Mouse (Mus musculus) kidney, postnatal 0 days (tissue): ENCODE data around the gene Abcg3. TPM values are rescaled to one million over a fixed set of nuclear protein-coding genes. Genes with fewer than 3 reads are reported as not detected.
A peak's percentile ranks its signal among the peaks of the same experiment; 100 is the strongest.

Source experiments
- ATAC-seq: fragments of 200-750 bp; cut with Nextera tagmentation; replicated peaks from 2 replicates; pipeline ENCODE4 v1.8.0; 2017; ENCODE audit warnings: low read depth, moderate number of reproducible peaks, moderate TSS enrichment, moderate library complexity; ENCODE audit not compliant: low FRiP score
- DNase-seq: peaks from one replicate; pipeline ENCODE4 v3.0.0-alpha.2; 2016; ENCODE audit warnings: low spot score
- H3K27ac ChIP-seq: fragments of 300-500 bp; sonication (generic); 2 replicates; pipeline ENCODE4 v1.5.1; 2014; ENCODE audit warnings: mild to moderate bottlenecking
- H3K27me3 ChIP-seq: fragments of 300-500 bp; sonication (generic); 2 replicates; pipeline ENCODE4 v1.6.1; 2014; ENCODE audit warnings: low read length, mixed read lengths; ENCODE audit not compliant: insufficient read depth
- H3K36me3 ChIP-seq: fragments of 300-500 bp; sonication (generic); 2 replicates; pipeline ENCODE4 v1.6.1; 2014; ENCODE audit warnings: low read length, mixed read lengths; ENCODE audit not compliant: insufficient read depth
- H3K4me1 ChIP-seq: fragments of 300-500 bp; sonication (generic); replicated peaks from 2 replicates; pipeline ENCODE4 v1.6.1; 2014; ENCODE audit warnings: antibody characterized with exemption, low read length, mixed read lengths; ENCODE audit not compliant: insufficient read depth
- H3K4me2 ChIP-seq: fragments of 300-500 bp; sonication (generic); 2 replicates; pipeline ENCODE4 v1.6.1; 2014; ENCODE audit warnings: mild to moderate bottlenecking, low read length, moderate library complexity, mixed read lengths
- H3K4me3 ChIP-seq: fragments of 300-500 bp; sonication (generic); replicated peaks from 2 replicates; pipeline ENCODE4 v1.5.1; 2014; ENCODE audit warnings: low read depth, low read length
- H3K9ac ChIP-seq: fragments of 300-500 bp; sonication (generic); 2 replicates; pipeline ENCODE4 v1.6.1; 2014; ENCODE audit warnings: low read depth, low read length
- H3K9me3 ChIP-seq: fragments of 300-500 bp; sonication (generic); replicated peaks from 2 replicates; pipeline ENCODE4 v1.6.1; 2016; ENCODE audit warnings: low read length, inconsistent platforms, mixed read lengths
- CTCF ChIP-seq: IDR thresholded peaks from 2 replicates; pipeline ENCODE4 v1.5.1; 2016; ENCODE audit warnings: antibody characterized with exemption, low read depth, mild to moderate bottlenecking, moderate library complexity
- WGBS: fragments of 180-500 bp; shearing (Covaris S2); extraction: QIAGEN DNeasy Blood & Tissue Kit; methylation state at CpG from one replicate; pipeline ENCODE4 v1.1.7; 2014; 5-methylcytosine and 5-hydroxymethylcytosine counted together
- polyA plus RNA-seq: library from polyadenylated mRNA; unstranded; fragments of >200 nt; fragmentation: Nextera tagmentation; extraction: Ambion mirVana; gene quantifications from 2 replicates; pipeline ENCODE4 v1.2.1, GENCODE M21; 2015

Abcg3 gene
- 0.78 and 1.1 TPM in 2 replicates for polyA plus RNA-seq

DNA sequence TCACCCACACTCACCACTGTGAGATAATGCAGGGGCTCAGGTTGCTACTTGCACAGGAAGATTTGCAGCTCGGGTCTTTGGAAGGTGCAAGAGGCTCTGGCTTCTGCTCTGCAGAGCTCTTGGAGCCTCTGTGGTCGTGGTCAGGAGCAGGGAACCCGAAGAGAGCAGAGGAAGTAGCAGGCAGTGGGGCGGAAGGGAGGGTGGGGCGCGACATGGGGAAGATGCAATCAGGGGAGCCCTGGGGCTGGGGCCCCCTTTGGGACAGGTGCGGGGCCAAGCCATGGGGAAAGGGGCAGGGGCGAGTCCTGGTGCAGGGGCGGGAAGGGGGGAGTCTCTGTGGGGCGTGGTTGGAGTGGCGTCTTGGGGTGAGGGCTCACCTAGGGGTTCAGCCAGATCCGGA, at the start of gene Abcg3:
Abcg3 (minus strand) TSS at position 184 of the 400 bp plus-strand sequence.
- H3K9ac ChIP-seq = 0 out of 2 replicates have a peak within 1 kb of the TSS, but pooled peaks have one; percentile 42
- no peak for ATAC-seq

DNA sequence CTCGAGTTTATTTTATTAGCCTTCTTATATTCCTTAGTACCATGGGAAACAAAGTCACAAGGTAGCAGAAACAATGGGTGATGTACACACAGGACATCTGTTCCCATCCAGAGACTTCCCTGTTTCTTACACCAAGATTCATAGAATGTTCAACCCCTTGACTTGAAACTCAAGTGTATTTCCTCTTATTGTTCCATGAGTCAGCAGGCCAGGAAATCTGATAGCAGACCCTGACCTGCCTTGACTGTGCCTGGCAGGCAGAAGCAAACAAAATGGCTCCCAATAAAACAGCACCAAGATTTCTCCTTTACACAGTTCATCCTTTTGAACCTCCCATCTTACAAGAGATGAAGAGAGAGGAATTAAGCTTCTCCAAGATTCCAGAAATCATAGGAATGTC, 30.0 kb upstream of the Abcg3 start:
- H3K36me3 ChIP-seq = no peaks in the 10 kb centered on the region
- no peaks in the 10 kb centered on the region for H3K9me3 ChIP-seq
- H3K4me3 ChIP-seq = no peak overlapping the region
- H3K9ac ChIP-seq = no peak overlapping the region
- H3K27me3 ChIP-seq = no peaks in the 10 kb centered on the region
- TF ChIP-seq CTCF = no peak
- 71% methylated on average over 1 of the region's 1 CpGs for WGBS
- H3K4me2 ChIP-seq = no peak overlapping the region
- no peak overlapping the region for H3K27ac ChIP-seq
- no peaks in the 10 kb centered on the region for H3K4me1 ChIP-seq
- DNase-seq = no peak
- no peak for ATAC-seq

More for the DNA sequence above, at the start of gene Abcg3:
- Histone ChIP-seq H3K27ac (no peak within 1 kb of the TSS), H3K27me3 (no peaks in the 10 kb centered on the region), H3K4me2 (peak within 1 kb of the TSS; percentile 50), H3K4me1 (no peaks in the 10 kb centered on the region), H3K4me3 (peak within 1 kb of the TSS; percentile 16; the same call in 1 of the 2 replicates), H3K9me3 (no peaks in the 10 kb centered on the region), H3K36me3 (no peaks in the 10 kb centered on the region)
- no peak for TF ChIP-seq CTCF
- DNase-seq = peak; percentile 5
- 17% methylated on average over 12 of the region's 12 CpGs for WGBS

DNA sequence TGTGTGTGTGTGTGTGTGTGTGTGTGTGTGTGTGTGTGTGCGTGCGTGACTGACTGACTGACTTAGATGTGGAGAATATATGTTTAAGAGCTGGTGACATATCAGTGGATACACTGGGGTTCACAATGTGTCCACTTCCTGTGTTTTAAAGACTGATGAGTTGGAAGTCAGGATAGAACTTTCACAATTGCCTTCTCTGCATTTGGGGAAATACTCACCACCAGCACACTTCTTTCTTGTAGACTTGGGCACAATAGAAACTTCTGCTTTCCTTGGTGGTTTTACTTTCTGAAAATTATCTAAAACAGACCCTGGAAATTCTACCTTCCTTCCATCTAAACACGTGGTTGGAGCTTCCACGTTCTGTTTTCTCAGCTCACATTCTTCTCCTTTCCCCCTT, 29.1 kb upstream of the Abcg3 start:
- DNase-seq (no peak), ATAC-seq (no peak)
- Histone ChIP-seq H3K27me3 (no peaks in the 10 kb centered on the region), H3K4me2 (no peak overlapping the region), H3K27ac (no peak overlapping the region), H3K36me3 (no peaks in the 10 kb centered on the region), H3K4me3 (no peak overlapping the region), H3K9ac (no peak overlapping the region), H3K4me1 (no peaks in the 10 kb centered on the region), H3K9me3 (no peaks in the 10 kb centered on the region)
- TF ChIP-seq CTCF = no peak
- 88% methylated on average over 4 of the region's 4 CpGs for WGBS

DNA sequence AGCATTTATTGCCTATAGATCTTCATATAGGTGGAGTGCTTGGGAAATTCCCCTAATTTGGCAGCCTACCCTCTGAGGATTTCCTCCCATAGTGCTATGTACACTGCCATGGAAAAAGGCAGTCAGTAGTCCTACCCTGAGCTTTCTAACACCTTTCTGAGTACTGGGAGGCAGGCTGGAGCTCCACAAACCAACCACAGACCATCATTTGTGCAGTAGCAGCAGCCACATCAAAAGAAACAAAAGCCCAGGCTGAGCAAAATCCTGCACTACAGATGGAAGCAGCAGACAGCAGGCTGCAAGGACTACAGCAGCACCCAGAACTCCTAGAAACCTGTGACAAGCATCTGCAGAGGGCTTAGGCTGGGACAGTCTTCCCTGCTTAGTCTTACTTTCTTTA, 27.9 kb upstream of the Abcg3 start:
- Histone ChIP-seq H3K4me2 (no peak overlapping the region), H3K9me3 (no peaks in the 10 kb centered on the region), H3K27ac (no peak overlapping the region), H3K27me3 (no peaks in the 10 kb centered on the region), H3K4me3 (no peak overlapping the region), H3K4me1 (no peaks in the 10 kb centered on the region), H3K9ac (no peak overlapping the region), H3K36me3 (no peaks in the 10 kb centered on the region)
- no peak for TF ChIP-seq CTCF
- DNase-seq = no peak
- no peak for ATAC-seq

DNA sequence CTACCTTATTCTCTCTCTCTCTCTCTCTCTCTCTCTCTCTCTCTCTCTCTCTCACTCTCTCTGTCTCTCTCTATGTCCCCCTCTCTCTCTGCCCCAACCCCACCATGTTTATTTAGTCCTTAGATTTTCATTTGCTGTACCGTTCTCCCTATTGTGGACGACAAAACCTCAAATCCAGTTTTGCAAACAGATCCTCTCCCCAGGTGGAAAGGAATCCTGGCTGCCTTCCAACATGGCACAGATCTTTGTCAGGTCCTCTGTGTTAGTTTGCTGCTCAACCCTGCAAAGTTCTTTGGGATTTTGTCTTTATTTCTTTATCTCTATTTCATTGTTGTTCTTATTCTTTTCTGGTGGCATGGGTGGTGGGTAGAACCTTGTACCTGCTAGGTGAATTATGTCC, 6.9 kb upstream of the Abcg3 start:
- 86% methylated on average over 2 of the region's 2 CpGs for WGBS
- no peak overlapping the region for H3K27ac ChIP-seq
- no peaks in the 10 kb centered on the region for H3K36me3 ChIP-seq
- no peak overlapping the region for H3K4me3 ChIP-seq
- H3K4me2 ChIP-seq = no peak overlapping the region
- no peak overlapping the region for H3K9ac ChIP-seq
- no peaks in the 10 kb centered on the region for H3K9me3 ChIP-seq
- H3K4me1 ChIP-seq = no peaks in the 10 kb centered on the region
- H3K27me3 ChIP-seq = no peaks in the 10 kb centered on the region
- ATAC-seq (no peak), DNase-seq (no peak)
- TF ChIP-seq CTCF = no peak

DNA sequence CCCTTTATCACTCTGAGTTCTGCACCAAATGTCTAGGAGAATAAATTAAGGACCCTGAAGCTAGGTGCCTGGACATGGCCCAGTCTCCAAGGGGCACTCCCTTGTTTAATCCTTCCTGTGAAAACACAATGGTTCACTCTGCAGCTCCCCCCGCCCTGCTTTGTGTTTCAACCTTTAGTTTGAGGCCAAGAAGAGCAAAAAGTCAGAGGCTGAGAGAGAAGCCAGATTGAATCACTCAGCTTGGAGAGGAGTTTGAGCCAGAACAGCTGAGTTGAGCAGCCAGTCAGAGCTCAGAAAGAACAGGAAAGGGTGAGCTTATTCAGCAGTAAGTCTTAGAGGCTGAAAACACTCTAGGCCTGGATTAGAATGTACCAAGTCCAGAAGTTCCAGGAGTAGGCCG, 5.5 kb upstream of the Abcg3 start:
- no peaks in the 10 kb centered on the region for H3K27me3 ChIP-seq
- H3K9ac ChIP-seq = no peak overlapping the region
- no peaks in the 10 kb centered on the region for H3K9me3 ChIP-seq
- no peaks in the 10 kb centered on the region for H3K36me3 ChIP-seq
- H3K4me2 ChIP-seq = no peak overlapping the region
- TF ChIP-seq CTCF = no peak
- DNase-seq (peak; percentile 13), ATAC-seq (no peak)
- H3K4me1 ChIP-seq = no peaks in the 10 kb centered on the region
- WGBS = 60% methylated on average over 2 of the region's 2 CpGs
- no peak overlapping the region for H3K4me3 ChIP-seq
- H3K27ac ChIP-seq = no peak overlapping the region

DNA sequence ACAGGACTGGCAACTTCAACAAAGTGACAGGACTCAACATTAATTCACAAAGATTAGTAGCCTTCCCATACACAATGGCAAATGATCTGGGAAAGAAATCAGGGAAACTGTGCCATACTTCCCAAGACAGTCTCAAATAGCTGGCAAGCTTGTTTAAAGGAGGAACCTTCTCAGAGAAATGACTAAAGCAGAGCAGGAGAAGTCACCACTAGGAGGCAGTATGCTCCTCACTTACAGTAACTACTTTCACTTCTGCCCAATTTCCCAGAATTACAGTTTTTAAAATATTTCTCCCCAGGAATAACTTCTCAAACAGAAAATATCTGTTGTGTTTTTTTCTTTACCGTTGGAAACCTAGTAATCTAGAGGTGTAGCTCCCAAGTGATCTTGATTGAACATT, 4.2 kb upstream of the Abcg3 start:
- H3K36me3 ChIP-seq = no peaks in the 10 kb centered on the region
- TF ChIP-seq CTCF = peak; percentile 70
- ATAC-seq = no peak

More for the DNA sequence above, 4.2 kb upstream of the Abcg3 start:
- Histone ChIP-seq H3K27me3 (no peaks in the 10 kb centered on the region), H3K4me3 (no peak overlapping the region), H3K9me3 (no peaks in the 10 kb centered on the region), H3K27ac (no peak overlapping the region), H3K4me2 (no peak overlapping the region), H3K9ac (no peak overlapping the region), H3K4me1 (no peaks in the 10 kb centered on the region)
- DNase-seq = peak; percentile 59
- WGBS = 45% methylated on average over 1 of the region's 1 CpGs
